Mouse (Mus musculus) hindbrain, embryonic 15.5 days (tissue): Measurements from ENCODE around the gene Zfp169. TPM values are rescaled to one million over a fixed set of nuclear protein-coding genes. Genes with fewer than 3 reads are reported as not detected.
"Not testable (repeated sequence)": the region's sequence is repeated elsewhere in the genome, so short reads cannot be mapped to it uniquely, and the experiment has no call there.

Source experiments
- ATAC-seq: fragments of 200-750 bp; cut with Nextera tagmentation; 2 replicates; pipeline ENCODE4 v1.8.0; 2017; ENCODE audit warnings: low read depth, moderate number of reproducible peaks, moderate TSS enrichment; ENCODE audit not compliant: low FRiP score
- H3K27ac ChIP-seq: fragments of 300-500 bp; sonication (generic); replicated peaks from 2 replicates; pipeline ENCODE4 v1.5.1; 2015; ENCODE audit warnings: mild to moderate bottlenecking, inconsistent platforms
- H3K27me3 ChIP-seq: fragments of 300-500 bp; sonication (generic); 2 replicates; pipeline ENCODE4 v1.6.1; 2015; ENCODE audit warnings: control low read depth, inconsistent platforms
- H3K36me3 ChIP-seq: fragments of 300-500 bp; sonication (generic); 2 replicates; pipeline ENCODE4 v1.6.1; 2015; ENCODE audit warnings: control low read depth, inconsistent platforms
- H3K4me1 ChIP-seq: fragments of 300-500 bp; sonication (generic); replicated peaks from 2 replicates; pipeline ENCODE4 v1.6.1; 2015; ENCODE audit warnings: control low read depth, inconsistent platforms
- H3K4me2 ChIP-seq: fragments of 300-500 bp; sonication (generic); 2 replicates; pipeline ENCODE4 v1.6.1; 2015; ENCODE audit warnings: moderate library complexity, mild to moderate bottlenecking, inconsistent platforms
- H3K4me3 ChIP-seq: fragments of 300-500 bp; sonication (generic); 2 replicates; pipeline ENCODE4 v1.5.1; 2015; ENCODE audit warnings: mild to moderate bottlenecking, inconsistent platforms
- H3K9ac ChIP-seq: fragments of 300-500 bp; sonication (generic); 2 replicates; pipeline ENCODE4 v1.6.1; 2015; ENCODE audit warnings: inconsistent platforms
- H3K9me3 ChIP-seq: fragments of 300-500 bp; sonication (generic); 2 replicates; pipeline ENCODE4 v1.6.1; 2016; ENCODE audit warnings: control low read depth, inconsistent platforms
- WGBS: fragments of 180-500 bp; shearing (Covaris S2); methylation state at CpG from one replicate; pipeline ENCODE4 v1.1.7; 2015; 5-methylcytosine and 5-hydroxymethylcytosine counted together
- polyA plus RNA-seq: library from polyadenylated mRNA; unstranded; fragments of >200 nt; fragmentation: Nextera tagmentation; extraction: Ambion mirVana; gene quantifications from 2 replicates; pipeline ENCODE4 v1.2.1, GENCODE M21; 2015

Zfp169 gene
- polyA plus RNA-seq, 1 experiment from 2014 or later: 4.4 TPM

DNA sequence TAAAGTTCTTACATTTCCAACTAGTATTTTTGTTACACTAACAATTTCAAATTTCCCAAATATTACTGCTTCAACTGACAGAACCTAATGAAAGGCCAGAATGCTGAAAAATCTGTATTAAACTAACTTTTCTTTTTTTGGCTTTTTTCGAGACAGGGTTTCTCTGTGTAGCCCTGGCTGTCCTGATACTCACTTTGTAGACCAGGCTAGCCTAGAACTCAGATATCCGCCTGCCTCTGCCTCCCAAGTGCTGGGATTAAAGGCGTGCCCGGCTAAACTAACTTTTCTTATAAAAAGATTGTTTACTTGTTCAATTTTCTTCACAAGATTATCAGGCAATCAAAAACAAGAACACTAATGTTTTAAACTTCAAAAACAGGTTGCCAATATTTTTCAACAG lies 31.6 kb upstream of the Zfp169 start:
- Histone ChIP-seq H3K36me3 (no peaks in the 10 kb centered on the region), H3K27me3 (no peaks in the 10 kb centered on the region), H3K9ac (peak overlapping the region; percentile 79; the same call in 1 of the 2 replicates), H3K4me2 (peak overlapping the region; percentile 81), H3K4me3 (peak overlapping the region; percentile 97), H3K9me3 (no peaks in the 10 kb centered on the region), H3K27ac (no peak overlapping the region), H3K4me1 (peaks cover 42% of the 10 kb centered on the region)
- 49% methylated on average over 4 of the region's 4 CpGs for WGBS
- ATAC-seq: no peak

DNA sequence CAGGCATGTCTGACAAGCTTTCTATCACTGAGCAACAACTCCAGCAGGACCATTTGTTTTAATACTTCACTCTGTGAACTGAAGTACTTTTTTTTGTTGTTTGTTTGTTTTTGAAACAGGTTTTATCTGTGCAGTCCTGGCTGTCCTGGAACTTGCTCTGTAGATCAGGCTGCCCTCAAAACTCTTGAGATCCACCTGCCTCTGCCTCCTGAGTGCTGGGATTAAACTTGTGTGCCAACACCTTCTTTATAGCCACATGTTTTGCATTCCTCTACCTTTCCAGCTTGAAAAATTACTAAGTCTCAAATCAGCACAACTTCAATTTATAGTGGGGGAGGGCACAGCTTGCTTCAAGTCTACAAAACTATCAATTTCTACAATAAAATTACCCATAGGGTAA lies 31.1 kb upstream of the Zfp169 start:
- no peak for ATAC-seq
- H3K36me3 ChIP-seq: no peaks in the 10 kb centered on the region
- H3K27ac ChIP-seq: no peak overlapping the region
- no peak overlapping the region for H3K9ac ChIP-seq
- peak overlapping the region; percentile 81 for H3K4me2 ChIP-seq
- no peaks in the 10 kb centered on the region for H3K27me3 ChIP-seq
- no peaks in the 10 kb centered on the region for H3K9me3 ChIP-seq
- 0 out of 2 replicates have a peak overlapping the region, but pooled peaks have one; percentile 97 for H3K4me3 ChIP-seq
- H3K4me1 ChIP-seq: peaks cover 44% of the 10 kb centered on the region

DNA sequence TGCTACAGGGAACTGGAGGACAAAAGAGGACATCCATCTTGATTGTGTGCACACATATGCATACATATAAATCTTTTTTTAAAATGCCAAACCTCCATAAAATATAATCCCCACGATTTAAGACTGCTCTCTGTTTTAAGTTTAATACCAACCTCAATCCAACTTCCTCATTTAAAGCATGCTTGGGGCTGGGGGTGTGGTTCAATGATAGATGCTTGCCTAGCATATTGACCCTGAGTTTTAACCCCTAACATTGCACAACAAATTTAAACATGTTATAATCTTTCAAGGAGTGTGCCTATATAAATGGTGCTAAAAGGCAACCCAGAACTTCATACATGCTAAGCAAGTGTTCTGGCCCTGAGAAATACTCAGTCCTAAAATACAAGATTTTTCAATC lies 27.2 kb upstream of the Zfp169 start:
- ATAC-seq: no peak
- H3K36me3 ChIP-seq: 0 out of 2 replicates have a peak, but pooled peaks cover 5% of the 10 kb centered on the region
- no peaks in the 10 kb centered on the region for H3K27me3 ChIP-seq
- H3K4me2 ChIP-seq: 0 out of 2 replicates have a peak overlapping the region, but pooled peaks have one; percentile 11
- H3K9me3 ChIP-seq: no peaks in the 10 kb centered on the region
- H3K4me1 ChIP-seq: peaks cover 45% of the 10 kb centered on the region
- H3K27ac ChIP-seq: no peak overlapping the region
- no peak overlapping the region for H3K9ac ChIP-seq
- 52% methylated on average over 1 of the region's 1 CpGs for WGBS
- no peak overlapping the region for H3K4me3 ChIP-seq

DNA sequence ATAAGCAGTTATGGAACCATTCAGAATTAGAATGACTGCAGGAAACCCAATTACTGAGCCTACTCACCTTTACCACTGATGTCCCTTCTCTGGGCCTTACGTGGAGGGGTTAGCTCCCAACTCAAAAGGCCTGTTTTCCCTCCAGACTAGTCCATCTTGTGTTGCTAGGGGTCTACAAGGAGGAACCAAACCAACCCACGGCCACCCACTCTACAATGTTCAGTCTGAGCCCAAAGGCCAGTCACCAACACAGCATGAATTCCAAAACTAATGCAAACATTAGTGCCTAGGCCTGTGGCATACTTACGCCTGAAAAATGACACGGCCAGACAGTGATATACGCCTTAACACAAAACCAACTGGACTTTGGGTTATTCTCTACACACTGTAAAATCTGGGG lies 20.2 kb upstream of the Zfp169 start:
- Histone ChIP-seq H3K9me3 (no peaks in the 10 kb centered on the region), H3K9ac (no peak overlapping the region), H3K27ac (no peak overlapping the region), H3K27me3 (no peaks in the 10 kb centered on the region), H3K4me1 (peaks cover 3% of the 10 kb centered on the region; the same call in 1 of the 2 replicates), H3K4me2 (no peak overlapping the region), H3K36me3 (0 out of 2 replicates have a peak, but pooled peaks cover 8% of the 10 kb centered on the region), H3K4me3 (no peak overlapping the region)
- 83% methylated on average over 5 of the region's 5 CpGs for WGBS
- ATAC-seq: no peak

DNA sequence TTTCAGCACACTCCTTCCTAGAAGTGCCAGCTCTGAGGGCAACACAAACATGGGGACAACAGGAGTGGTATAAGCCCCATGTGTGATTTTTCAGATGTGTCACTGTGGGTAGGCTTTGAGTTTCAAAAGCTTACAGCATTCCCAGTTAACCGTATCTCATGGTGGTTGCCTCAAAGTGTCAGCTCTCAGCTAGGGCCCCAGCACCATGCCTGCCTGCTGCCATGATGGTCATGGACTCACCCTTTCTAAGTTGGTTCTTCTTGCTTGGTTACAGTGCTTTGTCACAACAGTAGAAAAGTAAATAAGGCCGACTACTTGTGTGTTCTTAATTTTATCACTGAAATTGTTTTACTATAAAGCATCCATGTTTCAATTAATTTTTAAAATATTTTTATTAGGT lies 18.2 kb upstream of the Zfp169 start:
- Histone ChIP-seq H3K4me1 (no peaks in the 10 kb centered on the region), H3K9me3 (no peaks in the 10 kb centered on the region), H3K27ac (no peak overlapping the region), H3K27me3 (no peaks in the 10 kb centered on the region), H3K36me3 (0 out of 2 replicates have a peak, but pooled peaks cover 3% of the 10 kb centered on the region), H3K4me2 (no peak overlapping the region), H3K9ac (no peak overlapping the region), H3K4me3 (no peak overlapping the region)
- ATAC-seq: no peak
- 92% methylated on average over 2 of the region's 2 CpGs for WGBS

DNA sequence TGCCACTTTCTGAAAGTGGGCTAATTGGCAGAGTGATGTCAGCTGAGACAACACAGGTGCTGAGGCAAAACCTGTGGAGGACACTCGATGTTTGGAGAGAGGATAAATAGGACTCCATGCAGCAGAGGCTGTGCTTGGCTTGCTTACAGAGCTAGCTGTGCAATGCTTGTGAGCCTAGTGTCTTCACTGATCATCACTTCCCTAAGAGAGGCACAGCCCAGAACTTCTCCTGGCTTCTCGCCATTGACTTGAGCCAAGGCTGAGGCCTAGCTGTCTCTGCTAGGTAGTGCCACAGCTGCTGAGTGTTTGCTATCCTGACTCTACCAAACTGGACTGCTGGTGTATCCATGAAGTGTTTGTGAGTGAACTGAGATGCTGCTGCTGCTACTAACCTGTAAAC lies 17.4 kb upstream of the Zfp169 start:
- 0 out of 2 replicates have a peak, but pooled peaks cover 3% of the 10 kb centered on the region for H3K36me3 ChIP-seq
- H3K4me1 ChIP-seq: no peaks in the 10 kb centered on the region
- H3K4me2 ChIP-seq: no peak overlapping the region
- H3K9me3 ChIP-seq: no peaks in the 10 kb centered on the region
- no peak overlapping the region for H3K9ac ChIP-seq
- no peak overlapping the region for H3K27ac ChIP-seq
- no peak for ATAC-seq
- WGBS: 77% methylated on average over 2 of the region's 2 CpGs
- no peaks in the 10 kb centered on the region for H3K27me3 ChIP-seq
- H3K4me3 ChIP-seq: no peak overlapping the region

DNA sequence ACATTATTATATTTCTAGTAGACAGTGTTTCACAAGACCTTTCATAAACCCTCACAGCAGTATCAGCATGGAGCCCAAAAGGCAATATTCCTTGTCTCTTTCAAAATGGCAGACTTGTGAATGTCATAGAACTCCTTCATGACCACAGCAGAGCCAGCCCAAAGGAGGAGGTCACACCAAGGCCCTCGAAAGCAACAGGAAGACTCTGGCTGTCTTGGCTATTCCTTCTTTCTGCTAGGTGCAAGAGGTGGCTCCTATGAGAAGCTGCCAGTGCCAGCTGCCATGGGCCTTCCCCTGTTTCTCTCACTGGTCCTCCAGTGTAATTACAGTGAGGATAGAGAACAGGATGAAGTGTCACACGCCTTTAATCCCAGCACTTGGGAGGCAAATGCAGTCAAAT lies 15.8 kb upstream of the Zfp169 start:
- Histone ChIP-seq H3K36me3 (no peaks in the 10 kb centered on the region), H3K9me3 (no peaks in the 10 kb centered on the region)
- ATAC-seq: peak; percentile 23; the same call in 1 of the 2 replicates

DNA sequence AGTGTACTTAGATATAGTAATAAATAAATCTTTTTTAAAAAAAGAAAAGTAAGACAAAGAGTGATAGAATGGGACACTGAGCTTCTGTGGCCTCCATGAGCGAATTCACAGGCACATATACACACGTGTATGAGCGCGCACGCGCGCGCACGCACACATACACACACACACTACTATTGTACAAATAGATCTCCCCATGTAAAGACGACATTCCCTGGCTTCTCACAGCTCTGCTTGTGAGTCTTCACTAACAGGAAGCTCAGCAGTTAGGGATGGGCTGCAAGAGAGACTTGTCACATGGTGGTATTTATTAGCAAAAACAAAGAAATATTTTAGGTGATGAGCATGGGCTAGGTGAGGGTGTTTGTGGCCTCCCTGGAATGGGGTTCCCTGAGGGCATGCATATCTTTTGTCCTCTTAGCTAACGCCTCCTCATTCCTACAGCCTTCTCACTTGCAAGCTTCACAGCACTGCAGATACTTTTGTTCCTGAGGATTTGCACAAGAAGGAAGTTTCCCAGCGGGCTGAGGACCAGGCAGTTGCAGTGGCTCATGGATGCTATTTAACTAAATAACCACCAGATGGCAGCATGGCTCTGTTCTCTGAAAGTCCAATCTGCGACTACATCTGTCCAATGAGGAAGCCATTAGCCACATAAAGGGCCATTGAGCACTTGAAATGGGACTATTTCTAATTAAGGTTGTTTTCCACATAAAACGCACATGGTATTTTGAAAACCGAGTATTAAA lies 15.0 kb upstream of the Zfp169 start:
- Histone ChIP-seq H3K4me2 (no peak overlapping the region), H3K36me3 (no peaks in the 10 kb centered on the region), H3K9ac (no peak overlapping the region), H3K4me1 (no peaks in the 10 kb centered on the region), H3K27me3 (no peaks in the 10 kb centered on the region), H3K27ac (no peak overlapping the region), H3K9me3 (no peaks in the 10 kb centered on the region), H3K4me3 (no peak overlapping the region)
- peak; percentile 85 for ATAC-seq
- WGBS: 53% methylated on average over 15 of the region's 15 CpGs

More for the DNA sequence above, 15.8 kb upstream of the Zfp169 start:
- H3K4me1 ChIP-seq: no peaks in the 10 kb centered on the region
- H3K9ac ChIP-seq: no peak overlapping the region
- H3K27me3 ChIP-seq: no peaks in the 10 kb centered on the region
- WGBS: 56% methylated on average over 2 of the region's 2 CpGs
- no peak overlapping the region for H3K4me2 ChIP-seq
- H3K27ac ChIP-seq: no peak overlapping the region
- H3K4me3 ChIP-seq: no peak overlapping the region

DNA sequence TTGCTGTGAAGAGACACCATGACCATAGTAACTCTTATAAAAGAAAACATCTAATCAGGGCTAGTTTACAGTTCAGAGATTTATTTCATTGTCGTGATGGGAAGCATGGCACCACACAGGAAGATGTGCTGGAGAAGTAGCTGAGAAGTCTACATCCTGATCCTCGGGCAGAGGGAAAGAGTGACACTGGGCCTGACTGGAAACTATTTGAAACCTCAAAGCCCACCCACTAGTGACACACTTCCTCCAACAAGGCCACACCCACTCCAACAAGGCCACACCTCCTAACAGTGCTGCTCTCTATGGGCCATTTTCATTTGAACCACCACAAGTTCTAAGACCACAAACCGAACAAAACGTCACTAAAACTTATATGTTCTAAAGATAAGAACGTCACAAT lies 12.5 kb upstream of the Zfp169 start:
- no peak overlapping the region for H3K27ac ChIP-seq
- no peaks in the 10 kb centered on the region for H3K36me3 ChIP-seq
- H3K27me3 ChIP-seq: no peaks in the 10 kb centered on the region
- 84% methylated on average over 5 of the region's 5 CpGs for WGBS
- no peak overlapping the region for H3K4me2 ChIP-seq
- H3K4me1 ChIP-seq: no peaks in the 10 kb centered on the region
- ATAC-seq: no peak
- no peaks in the 10 kb centered on the region for H3K9me3 ChIP-seq
- no peak overlapping the region for H3K9ac ChIP-seq
- no peak overlapping the region for H3K4me3 ChIP-seq

DNA sequence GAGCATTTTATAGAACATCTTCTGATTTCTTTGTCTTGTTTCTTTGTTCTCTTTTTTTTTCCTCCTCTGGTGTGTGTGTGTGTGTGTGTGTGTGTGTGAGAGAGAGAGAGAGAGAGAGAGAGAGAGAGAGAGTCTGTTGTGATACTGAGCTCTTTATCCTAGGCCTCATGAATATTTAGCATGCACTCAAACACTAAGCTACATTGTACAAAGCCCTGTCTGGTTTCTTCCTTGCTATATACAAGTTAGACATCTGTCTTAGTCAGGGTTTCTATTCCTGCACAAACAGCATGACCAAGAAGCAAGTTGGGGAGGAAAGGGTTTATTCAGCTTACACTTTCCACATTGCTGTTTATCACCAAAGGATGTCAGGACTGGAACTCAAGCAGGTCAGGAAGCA lies 5.9 kb upstream of the Zfp169 start:
- H3K4me3 ChIP-seq, ATAC-seq, H3K4me2 ChIP-seq, H3K4me1 ChIP-seq, H3K27me3 ChIP-seq, H3K27ac ChIP-seq, H3K9ac ChIP-seq, H3K9me3 ChIP-seq, H3K36me3 ChIP-seq: not testable (repeated sequence)

DNA sequence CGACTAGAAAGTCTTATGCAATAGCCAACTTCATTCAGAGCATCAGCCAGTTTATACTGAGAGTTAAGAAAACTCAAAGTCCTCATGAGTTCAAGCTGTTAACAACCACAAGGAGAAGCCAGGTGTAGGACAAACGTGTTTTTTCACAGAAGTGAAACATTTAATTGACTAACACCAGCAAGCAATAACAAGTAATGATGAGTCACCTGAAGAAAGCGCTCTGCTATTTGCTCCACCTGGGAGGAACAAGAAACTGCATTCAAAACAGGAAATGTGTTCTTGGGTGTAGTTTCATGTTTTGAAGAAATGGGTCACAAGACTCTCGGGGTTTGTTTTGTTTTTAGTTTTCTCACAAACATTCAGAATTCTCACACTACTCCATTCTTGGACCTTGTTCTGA lies 2.6 kb upstream of the Zfp169 start:
- peaks cover 4% of the 10 kb centered on the region; the same call in 1 of the 2 replicates for H3K9me3 ChIP-seq
- no peaks in the 10 kb centered on the region for H3K27me3 ChIP-seq
- no peak overlapping the region for H3K9ac ChIP-seq
- no peak overlapping the region for H3K4me3 ChIP-seq
- H3K4me1 ChIP-seq: peaks cover 14% of the 10 kb centered on the region
- no peak overlapping the region for H3K27ac ChIP-seq
- H3K4me2 ChIP-seq: no peak overlapping the region
- H3K36me3 ChIP-seq: no peaks in the 10 kb centered on the region
- no peak for ATAC-seq
- 88% methylated on average over 4 of the region's 4 CpGs for WGBS

DNA sequence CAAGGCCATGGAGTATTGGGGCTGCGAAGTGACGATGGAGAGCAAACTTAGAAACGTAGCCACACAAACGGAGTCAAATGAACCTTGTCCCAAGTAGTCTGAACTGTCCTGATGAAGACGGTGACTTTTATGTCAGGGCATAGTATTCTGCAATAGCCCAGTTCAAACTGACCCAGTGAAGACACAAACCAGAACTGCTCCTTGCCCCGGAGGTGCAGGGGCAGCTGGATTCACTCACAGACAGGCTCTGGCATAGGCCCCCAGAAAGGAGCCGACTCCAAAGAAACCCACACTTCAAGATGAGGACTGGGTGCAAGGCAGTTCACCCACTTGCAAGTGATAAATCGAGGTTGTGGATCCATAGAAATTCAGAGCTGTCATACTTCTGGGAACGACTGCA lies 4.6 kb downstream of the Zfp169 start:
- no peak for ATAC-seq
- Histone ChIP-seq H3K27ac (no peak overlapping the region), H3K27me3 (no peaks in the 10 kb centered on the region), H3K4me2 (no peak overlapping the region), H3K4me3 (no peak overlapping the region), H3K4me1 (peaks cover 11% of the 10 kb centered on the region), H3K9me3 (no peaks in the 10 kb centered on the region), H3K36me3 (peaks cover 23% of the 10 kb centered on the region), H3K9ac (no peak overlapping the region)
- WGBS: 95% methylated on average over 9 of the region's 9 CpGs

DNA sequence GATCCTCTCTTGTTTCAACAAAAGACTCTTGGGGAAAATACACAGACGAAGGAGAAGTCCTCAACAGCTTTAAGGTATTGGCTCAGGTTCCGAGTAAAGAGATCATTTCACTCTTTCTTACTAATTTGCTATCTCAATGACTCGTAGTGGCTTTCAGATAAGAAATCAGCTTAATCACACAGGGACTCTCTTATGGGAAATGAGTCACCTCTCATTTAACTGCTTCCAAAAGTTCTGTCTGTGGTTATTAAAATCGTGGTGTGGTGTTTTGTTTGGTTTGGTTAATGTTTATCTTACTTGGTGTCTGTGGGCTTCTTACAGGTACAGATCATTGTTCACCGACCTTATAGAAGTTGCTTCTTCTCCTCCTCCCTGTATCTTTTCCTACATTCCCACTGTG lies 10.8 kb downstream of the Zfp169 start:
- Histone ChIP-seq H3K4me3 (no peak overlapping the region), H3K9me3 (0 out of 2 replicates have a peak, but pooled peaks cover 4% of the 10 kb centered on the region), H3K4me2 (no peak overlapping the region), H3K27me3 (no peaks in the 10 kb centered on the region), H3K4me1 (peaks cover 12% of the 10 kb centered on the region), H3K27ac (no peak overlapping the region), H3K9ac (no peak overlapping the region), H3K36me3 (peaks cover 44% of the 10 kb centered on the region)
- 90% methylated on average over 5 of the region's 5 CpGs for WGBS
- no peak for ATAC-seq
